Comparison of ENCODE assay signal across 11 mouse cellular contexts in genomic region chr7:46830799-46831590, GRCm38 (mm10). TPM values are rescaled to one million over a fixed set of nuclear protein-coding genes. Genes with fewer than 3 reads are reported as not detected.
DNase-seq lines count a peak whose midpoint lies in the region; ATAC-seq and TF ChIP-seq lines count a peak whose summit lies in the region.
"Had no signal": no experiment of that assay in that cellular context is flagged by ENCODE, and none has a peak within 500 bp of the region (broad histone marks: within the 10 kb centered on the region; RNA-seq: fewer than 3 reads in every experiment).

No protein-coding gene starts in this region.

- no peaks in the 10 kb centered on the region for H3K79me2 ChIP-seq in liver, adult 2 months (ENCODE audit: control insufficient read depth, insufficient read depth, low read length)

- H3K4me1 ChIP-seq in liver, adult 2 months (ENCODE audit: control insufficient read depth, insufficient read depth, low read length), result peaks cover 34% of the 10 kb centered on the region

- peak; percentile 93 for DNase-seq in heart, adult 11 months
- DNase-seq in heart, adult 9 months (ENCODE audit: low spot score in 2 of 2), result no peak
- peak; percentile 86 for DNase-seq in liver, adult 2 months (ENCODE audit: extremely low read depth, low read depth, low spot score)
- no peak for DNase-seq in right cerebral cortex, adult 2 months (ENCODE audit: low spot score in 2 of 2)
- DNase-seq in frontal cortex, postnatal 36 days (ENCODE audit: low spot score in 2 of 2), result no peak
- no peak for DNase-seq in adrenal gland, postnatal 14 days

- TF ChIP-seq POLR2A in liver, adult 2 months (IDR thresholded peaks at IDR 0.05; ENCODE audit: extremely low read depth, insufficient read depth, low read length), result no peak

- H3K9ac ChIP-seq in liver, adult 2 months (ENCODE audit: low read depth, low read length), result no peak overlapping the region

- 32% methylated on average over 13 of the region's 13 CpGs for WGBS in liver, adult 2 months

- peak; percentile 70 for ATAC-seq in common myeloid progenitor, adult 5-6 weeks (replicated peaks; ENCODE audit: low read depth, poor library complexity, severe bottlenecking)
- peak; percentile 93 for ATAC-seq in monocyte, adult 5-6 weeks (replicated peaks; ENCODE audit: insufficient number of reproducible peaks, low FRiP score, low TSS enrichment, poor library complexity, severe bottlenecking)
- ATAC-seq: forebrain, embryonic 16.5 days had no signal

- no peak overlapping the region for H3K4me3 ChIP-seq in liver, adult 2 months (ENCODE audit: insufficient read depth, low read depth, low read length)
- H3K4me3 ChIP-seq: left cerebral cortex, adult 2 months had no signal

- no peaks in the 10 kb centered on the region for H3K36me3 ChIP-seq in liver, adult 2 months (ENCODE audit: control insufficient read depth, insufficient read depth, low read length)

- TF ChIP-seq CTCF in liver, adult 2 months (IDR thresholded peaks at IDR 0.05; ENCODE audit: low read depth, low read length), result no peak

- no peaks in the 10 kb centered on the region for H3K27me3 ChIP-seq in liver, adult 2 months (ENCODE audit: control insufficient read depth, insufficient read depth, low read length)

- peak overlapping the region; percentile 54 for H3K27ac ChIP-seq in liver, adult 2 months (replicated peaks; ENCODE audit: insufficient read depth, low read depth, low read length)
- H3K27ac ChIP-seq: left cerebral cortex, adult 2 months had no signal

RNA-seq across cellular contexts. Expression of gene Ldha, which starts 10.3 kb away (rescaled TPM):
- total RNA-seq in common myeloid progenitor, adult 5-6 weeks (2017), result 434 and 497 TPM in 2 replicates
- total RNA-seq in liver, adult 2 months (2014; rRNA removed), result 442 and 520 TPM in 2 replicates
- polyA plus RNA-seq in liver, adult 2 months (2012; rRNA removed), result 594 and 718 TPM in 2 replicates
- 260 to 317 TPM (median 292 TPM) in 3 replicates for total RNA-seq in monocyte, adult 5-6 weeks (2017)
- 529 and 592 TPM in 2 replicates for total RNA-seq in adrenal gland, postnatal 14 days (2021)

RNA-seq across cellular contexts. Expression of gene Ldhc, which starts 30.0 kb away (rescaled TPM):
- not detected in 2 replicates for total RNA-seq in common myeloid progenitor, adult 5-6 weeks (2017)
- total RNA-seq in liver, adult 2 months (2014; rRNA removed), result not detected in 2 replicates
- not detected in 2 replicates for polyA plus RNA-seq in liver, adult 2 months (2012; rRNA removed)
- total RNA-seq in monocyte, adult 5-6 weeks (2017), result 0.39 to 13.0 TPM (median 3.9 TPM) in 3 replicates
- total RNA-seq in adrenal gland, postnatal 14 days (2021), result not detected in 2 replicates
- total RNA-seq: left cerebral cortex, adult 2 months had no signal
- polyA plus RNA-seq: C2C12 had no signal

RNA-seq across cellular contexts. Expression of gene Gtf2h1, which starts 35.1 kb away (rescaled TPM):
- total RNA-seq in common myeloid progenitor, adult 5-6 weeks (2017), result 86.1 and 96.2 TPM in 2 replicates
- total RNA-seq in liver, adult 2 months (2014; rRNA removed), result 30.9 and 33.2 TPM in 2 replicates
- 6.3 and 6.7 TPM in 2 replicates for polyA plus RNA-seq in liver, adult 2 months (2012; rRNA removed)
- total RNA-seq in monocyte, adult 5-6 weeks (2017), result 66.3 to 96.5 TPM (median 95.7 TPM) in 3 replicates
- 41.1 and 41.3 TPM in 2 replicates for total RNA-seq in adrenal gland, postnatal 14 days (2021)

RNA-seq across cellular contexts. Expression of gene Hps5, which starts 35.1 kb away (rescaled TPM):
- 32.3 and 33.0 TPM in 2 replicates for total RNA-seq in common myeloid progenitor, adult 5-6 weeks (2017)
- 11.3 and 11.8 TPM in 2 replicates for total RNA-seq in liver, adult 2 months (2014; rRNA removed)
- polyA plus RNA-seq in liver, adult 2 months (2012; rRNA removed), result 7.3 and 9.0 TPM in 2 replicates
- total RNA-seq in monocyte, adult 5-6 weeks (2017), result 70.1 to 71.8 TPM (median 71.7 TPM) in 3 replicates
- 18.7 and 19.0 TPM in 2 replicates for total RNA-seq in adrenal gland, postnatal 14 days (2021)

Comparison
In these comparisons a context has a peak if more than half of its experiments do, and no peak if none do; other contexts are left out.
1. DNase-seq: peak in heart, adult 11 months (single experiment) and liver, adult 2 months (single experiment); none in heart, adult 9 months (0 of 2), right cerebral cortex, adult 2 months (0 of 2), frontal cortex, postnatal 36 days (0 of 2) and adrenal gland, postnatal 14 days (single experiment).